Mouse (Mus musculus) bone marrow, adult 2 months (tissue): ENCODE measurements at regions not wholly inside any gene's neighbourhood (a gene's known extent, or its start where the extent isn't known, plus 50 kb on each side); places are given as distances from the start of the nearest gene placed in this dataset.

Experiments
- CTCF ChIP-seq: fragments of 200-500 bp; IDR thresholded peaks from 2 replicates; pipeline ENCODE4 v1.5.1; 2011; ENCODE audit warnings: low read length, control low read depth; ENCODE audit not compliant: control insufficient read depth, insufficient read depth
- POLR2A ChIP-seq: fragments of 200-500 bp; IDR thresholded peaks from 2 replicates; pipeline ENCODE4 v1.6.1; 2011; ENCODE audit warnings: low read depth, mild to moderate bottlenecking, control low read depth, low read length, borderline replicate concordance; ENCODE audit not compliant: control insufficient read depth

GRCm38 (mm10) chr13:5607462-5607861 is 253.8 kb upstream of the Klf6 start:
- TF ChIP-seq POLR2A = no peak
- TF ChIP-seq CTCF = no peak
